Mouse (Mus musculus) G1E (cell line): ENCODE data around the gene Magi1. TPM values are rescaled to one million over a fixed set of nuclear protein-coding genes. Genes with fewer than 3 reads are reported as not detected.

ENCODE experiments used
- ATAC-seq: 2 replicates; pipeline ENCODE4 v1.8.0; 2016; ENCODE audit warnings: mild to moderate bottlenecking; ENCODE audit not compliant: insufficient number of reproducible peaks, poor library complexity, low FRiP score, severe bottlenecking; ENCODE audit errors: extremely low read depth
- DNase-seq: peaks from one replicate; pipeline ENCODE4 v3.0.0; 2012; ENCODE audit warnings: low spot score
- H3K27me3 ChIP-seq: 2 replicates; pipeline ENCODE4 v1.6.1; 2012; ENCODE audit warnings: mild to moderate bottlenecking, low read length, inconsistent platforms; ENCODE audit not compliant: insufficient read depth
- H3K36me3 ChIP-seq: replicated peaks from 2 replicates; pipeline ENCODE3; 2012; ENCODE audit warnings: mild to moderate bottlenecking, inconsistent platforms
- H3K4me1 ChIP-seq: 2 replicates; pipeline ENCODE4 v1.6.1; 2012; ENCODE audit warnings: low read depth, low read length, inconsistent platforms, mixed read lengths; ENCODE audit not compliant: insufficient read depth
- H3K4me3 ChIP-seq: 2 replicates; pipeline ENCODE4 v1.5.1; 2012; ENCODE audit warnings: low read depth, mild to moderate bottlenecking, inconsistent platforms, low read length, moderate library complexity, mixed read lengths
- H3K9me3 ChIP-seq: replicated peaks from 2 replicates; pipeline ENCODE4 v1.6.1; 2012; ENCODE audit warnings: inconsistent platforms
- CTCF ChIP-seq: IDR thresholded peaks from 2 replicates; pipeline ENCODE4 v1.5.1; 2012; ENCODE audit warnings: low read depth, low read length, inconsistent platforms, mixed read lengths
- GATA1 ChIP-seq: IDR thresholded peaks from 2 replicates; pipeline ENCODE4 v1.6.1; 2012; ENCODE audit warnings: borderline replicate concordance, low read length, inconsistent platforms, mixed read lengths
- GATA2 ChIP-seq: IDR thresholded peaks from 2 replicates; pipeline ENCODE4 v1.6.1; 2012; ENCODE audit warnings: low read depth, low read length, inconsistent platforms, borderline replicate concordance
- POLR2AphosphoS5 ChIP-seq: IDR thresholded peaks from 2 replicates; pipeline ENCODE4 v1.6.1; 2012; ENCODE audit warnings: low read depth, low read length, inconsistent platforms; ENCODE audit not compliant: insufficient replicate concordance
- TAL1 ChIP-seq: conservative IDR thresholded peaks from 2 replicates; pipeline ENCODE4 v1.6.1; 2012; ENCODE audit warnings: low read depth, low read length, inconsistent platforms, mixed read lengths
- polyA plus RNA-seq: library from polyadenylated mRNA; stranded (reverse); fragments of >175 nt; gene quantifications from 2 replicates; pipeline ENCODE4 v1.2.3, GENCODE M21; 2012
- total RNA-seq, 2 experiments: library from RNA; stranded (forward) in 1 of 2; stranded (reverse) in 1 of 2; fragments of 200-1000 nt in 1 of 2; fragments of >200 nt in 1 of 2; fragmentation: Nextera tagmentation in 1 of 2; gene quantifications; 2 replicates each; pipeline ENCODE4 v1.2.3; 2014 to 2017

The Magi1 gene
- total and polyA plus RNA-seq, 3 experiments: 0.21 to 10.0 (median 1.6) TPM

- H3K9me3 ChIP-seq: peaks cover 10% of the 10 kb centered on the region
- H3K4me3 ChIP-seq: no peak overlapping the region
- H3K36me3 ChIP-seq: no peaks in the 10 kb centered on the region
- DNase-seq (no peak), ATAC-seq (no peak)
- TF ChIP-seq GATA2 (no peak), GATA1 (no peak), TAL1 (no peak), CTCF (no peak)
- H3K4me1 ChIP-seq: no peaks in the 10 kb centered on the region
- H3K27me3 ChIP-seq: no peaks in the 10 kb centered on the region
These were observed 455.5 kb downstream of the Magi1 start for GRCm38 (mm10) chr6:93828262-93828661.

GRCm38 (mm10) chr6:93826875-93827274 lies 456.8 kb downstream of the Magi1 start:
- Histone ChIP-seq H3K4me1 (no peaks in the 10 kb centered on the region), H3K9me3 (peaks cover 10% of the 10 kb centered on the region), H3K27me3 (no peaks in the 10 kb centered on the region), H3K36me3 (no peaks in the 10 kb centered on the region), H3K4me3 (no peak overlapping the region)
- no peak for TF ChIP-seq CTCF
- no peak for TF ChIP-seq GATA1
- TF ChIP-seq TAL1: no peak
- no peak for TF ChIP-seq GATA2
- TF ChIP-seq POLR2AphosphoS5: no peak
- ATAC-seq (no peak), DNase-seq (no peak)

GRCm38 (mm10) chr6:93822221-93822897 lies 461.4 kb downstream of the Magi1 start:
- Histone ChIP-seq H3K27me3 (no peaks in the 10 kb centered on the region), H3K36me3 (no peaks in the 10 kb centered on the region), H3K9me3 (peaks cover 4% of the 10 kb centered on the region; the same call in 1 of the 2 replicates), H3K4me3 (no peak overlapping the region), H3K4me1 (no peaks in the 10 kb centered on the region)
- DNase-seq (no peak), ATAC-seq (no peak)
- TF ChIP-seq POLR2AphosphoS5 (no peak), CTCF (no peak), TAL1 (no peak), GATA2 (no peak), GATA1 (no peak)

- ATAC-seq: no peak
- H3K9me3 ChIP-seq: peaks cover 4% of the 10 kb centered on the region; the same call in 1 of the 2 replicates
- DNase-seq: no peak
- H3K4me1 ChIP-seq: no peaks in the 10 kb centered on the region
- no peaks in the 10 kb centered on the region for H3K36me3 ChIP-seq
- TF ChIP-seq GATA1: no peak
- no peaks in the 10 kb centered on the region for H3K27me3 ChIP-seq
- no peak overlapping the region for H3K4me3 ChIP-seq
These were observed 462.2 kb downstream of the Magi1 start for GRCm38 (mm10) chr6:93821512-93821911.

GRCm38 (mm10) chr6:93819888-93820287 lies 463.8 kb downstream of the Magi1 start:
- no peak for ATAC-seq
- TF ChIP-seq POLR2AphosphoS5: no peak
- no peak for TF ChIP-seq GATA1
- TF ChIP-seq TAL1: no peak
- no peak for TF ChIP-seq GATA2
- TF ChIP-seq CTCF: no peak
- Histone ChIP-seq H3K27me3 (no peaks in the 10 kb centered on the region), H3K9me3 (peaks cover 4% of the 10 kb centered on the region; the same call in 1 of the 2 replicates), H3K4me1 (no peaks in the 10 kb centered on the region), H3K36me3 (no peaks in the 10 kb centered on the region), H3K4me3 (no peak overlapping the region)
- DNase-seq: no peak

- no peaks in the 10 kb centered on the region for H3K36me3 ChIP-seq
- TF ChIP-seq POLR2AphosphoS5 (no peak), CTCF (no peak), GATA2 (no peak), TAL1 (no peak), GATA1 (no peak)
- H3K4me3 ChIP-seq: no peak overlapping the region
- ATAC-seq (no peak), DNase-seq (no peak)
- peaks cover 4% of the 10 kb centered on the region; the same call in 1 of the 2 replicates for H3K9me3 ChIP-seq
- H3K4me1 ChIP-seq: no peaks in the 10 kb centered on the region
- no peaks in the 10 kb centered on the region for H3K27me3 ChIP-seq
These were observed 464.4 kb downstream of the Magi1 start for GRCm38 (mm10) chr6:93819282-93819681.

GRCm38 (mm10) chr6:93818494-93818893 lies 465.2 kb downstream of the Magi1 start:
- Histone ChIP-seq H3K9me3 (peaks cover 4% of the 10 kb centered on the region; the same call in 1 of the 2 replicates), H3K27me3 (no peaks in the 10 kb centered on the region), H3K4me1 (no peaks in the 10 kb centered on the region), H3K36me3 (no peaks in the 10 kb centered on the region), H3K4me3 (no peak overlapping the region)
- no peak for TF ChIP-seq POLR2AphosphoS5
- TF ChIP-seq GATA1: no peak
- TF ChIP-seq TAL1: no peak
- TF ChIP-seq CTCF: no peak
- no peak for ATAC-seq
- DNase-seq: no peak
